Mouse (Mus musculus) heart, embryonic 16.5 days (tissue): Measurements from ENCODE around the gene Grin2b. TPM values are rescaled to one million over a fixed set of nuclear protein-coding genes. Genes with fewer than 3 reads are reported as not detected.

Source experiments
- ATAC-seq: fragments of 200-750 bp; cut with Nextera tagmentation; replicated peaks from 2 replicates; pipeline ENCODE4 v1.8.0; 2017; ENCODE audit warnings: moderate number of reproducible peaks; ENCODE audit not compliant: insufficient read depth, low FRiP score; ENCODE audit errors: extremely low read depth
- H3K27ac ChIP-seq: fragments of 300-500 bp; sonication (generic); 2 replicates; pipeline ENCODE4 v1.5.1; 2014; ENCODE audit warnings: mild to moderate bottlenecking, low read length, control low read depth, moderate library complexity
- H3K27me3 ChIP-seq: fragments of 300-500 bp; sonication (generic); 2 replicates; pipeline ENCODE4 v1.6.1; 2014; ENCODE audit warnings: low read length, mixed read lengths; ENCODE audit not compliant: control insufficient read depth, insufficient read depth
- H3K36me3 ChIP-seq: fragments of 300-500 bp; sonication (generic); 2 replicates; pipeline ENCODE4 v1.6.1; 2014; ENCODE audit not compliant: control insufficient read depth, insufficient read depth
- H3K4me1 ChIP-seq: fragments of 300-500 bp; sonication (generic); 2 replicates; pipeline ENCODE4 v1.6.1; 2014; ENCODE audit warnings: low read length, mixed read lengths; ENCODE audit not compliant: control insufficient read depth, insufficient read depth
- H3K4me2 ChIP-seq: fragments of 300-500 bp; sonication (generic); 2 replicates; pipeline ENCODE4 v1.6.1; 2014; ENCODE audit warnings: low read depth, mild to moderate bottlenecking, control low read depth, low read length
- H3K4me3 ChIP-seq: fragments of 300-500 bp; sonication (generic); 2 replicates; pipeline ENCODE4 v1.5.1; 2014; ENCODE audit warnings: mild to moderate bottlenecking, control low read depth, low read length
- H3K9ac ChIP-seq: fragments of 300-500 bp; sonication (generic); 2 replicates; pipeline ENCODE4 v1.6.1; 2014; ENCODE audit warnings: low read length, control low read depth
- H3K9me3 ChIP-seq: fragments of 300-500 bp; sonication (generic); replicated peaks from 2 replicates; pipeline ENCODE4 v1.6.1; 2016; ENCODE audit warnings: low read length; ENCODE audit not compliant: control insufficient read depth
- WGBS: fragments of 180-500 bp; shearing (Covaris S2); extraction: QIAGEN DNeasy Blood & Tissue Kit; methylation state at CpG from one replicate; pipeline ENCODE4 v1.1.7; 2014; 5-methylcytosine and 5-hydroxymethylcytosine counted together
- polyA plus RNA-seq: library from polyadenylated mRNA; unstranded; fragments of >200 nt; fragmentation: Nextera tagmentation; extraction: Ambion mirVana; gene quantifications from 2 replicates; pipeline ENCODE4 v1.2.1, GENCODE M21; 2015

Gene Grin2b
- polyA plus RNA-seq, 1 experiment from 2014 or later = under 0.01 TPM

GRCm38 (mm10) chr6:136008120-136008519, 165.2 kb downstream of the Grin2b start:
- Histone ChIP-seq H3K27me3 (no peaks in the 10 kb centered on the region), H3K27ac (no peak overlapping the region), H3K9me3 (no peaks in the 10 kb centered on the region), H3K36me3 (no peaks in the 10 kb centered on the region), H3K9ac (no peak overlapping the region), H3K4me1 (no peaks in the 10 kb centered on the region), H3K4me3 (no peak overlapping the region), H3K4me2 (no peak overlapping the region)
- no peak for ATAC-seq
- 80% methylated on average over 6 of the region's 6 CpGs for WGBS

DNA sequence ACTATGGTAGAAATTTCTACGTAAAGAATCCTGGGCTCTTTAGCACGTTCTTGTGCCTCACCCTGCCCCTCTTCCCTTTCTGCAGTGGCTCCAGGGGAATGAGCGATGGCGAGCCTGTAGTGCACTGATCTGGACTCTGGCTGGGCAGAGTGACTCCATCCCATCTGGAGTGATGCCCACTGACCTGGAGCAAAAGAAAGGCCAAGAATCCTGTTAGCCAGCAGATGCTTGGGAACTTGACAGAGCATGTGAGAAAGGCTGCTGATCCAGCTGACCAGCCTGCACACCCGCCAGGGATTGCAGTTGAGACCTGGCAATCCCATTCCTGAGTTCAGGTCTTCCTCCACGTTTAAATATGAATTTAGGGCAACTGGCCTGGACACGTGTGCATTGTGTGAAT, 178.6 kb downstream of the Grin2b start:
- H3K36me3 ChIP-seq = no peaks in the 10 kb centered on the region

DNA sequence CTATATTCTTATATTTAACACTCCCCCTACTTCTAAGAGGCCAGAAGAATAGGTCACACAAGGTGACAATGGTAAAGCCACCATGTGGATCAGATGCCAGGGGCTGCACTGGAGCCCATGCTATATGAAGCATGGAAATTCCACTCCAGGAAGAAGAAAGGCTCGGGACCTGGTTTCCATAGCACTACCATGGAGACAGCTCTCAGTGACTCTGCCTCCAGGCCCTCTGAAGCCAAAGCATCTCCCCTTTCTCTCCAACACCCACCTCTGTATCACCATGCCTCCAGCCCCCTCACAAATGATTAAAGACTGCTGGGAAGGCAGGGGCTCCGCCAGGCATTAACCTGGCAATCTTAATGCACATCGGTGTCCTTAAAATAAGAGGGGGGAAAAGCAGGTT, 179.4 kb downstream of the Grin2b start:
- WGBS = 78% methylated on average over 3 of the region's 3 CpGs
- H3K4me2 ChIP-seq = no peak overlapping the region
- H3K36me3 ChIP-seq = no peaks in the 10 kb centered on the region
- no peak for ATAC-seq
- no peaks in the 10 kb centered on the region for H3K27me3 ChIP-seq
- no peak overlapping the region for H3K27ac ChIP-seq
- 0 out of 2 replicates have a peak, but pooled peaks cover 3% of the 10 kb centered on the region for H3K9me3 ChIP-seq
- no peaks in the 10 kb centered on the region for H3K4me1 ChIP-seq
- no peak overlapping the region for H3K4me3 ChIP-seq
- H3K9ac ChIP-seq = no peak overlapping the region

More for the DNA sequence above, 178.6 kb downstream of the Grin2b start:
- Histone ChIP-seq H3K27me3 (no peaks in the 10 kb centered on the region), H3K9me3 (0 out of 2 replicates have a peak, but pooled peaks cover 3% of the 10 kb centered on the region), H3K9ac (no peak overlapping the region), H3K4me3 (no peak overlapping the region), H3K4me2 (no peak overlapping the region), H3K27ac (no peak overlapping the region), H3K4me1 (no peaks in the 10 kb centered on the region)
- ATAC-seq = no peak
- 66% methylated on average over 7 of the region's 7 CpGs for WGBS

GRCm38 (mm10) chr6:135993378-135993777, 179.9 kb downstream of the Grin2b start:
- no peaks in the 10 kb centered on the region for H3K4me1 ChIP-seq
- no peak overlapping the region for H3K4me3 ChIP-seq
- no peak overlapping the region for H3K4me2 ChIP-seq
- 86% methylated on average over 11 of the region's 11 CpGs for WGBS
- ATAC-seq = no peak
- H3K27ac ChIP-seq = no peak overlapping the region
- 0 out of 2 replicates have a peak, but pooled peaks cover 3% of the 10 kb centered on the region for H3K9me3 ChIP-seq
- no peak overlapping the region for H3K9ac ChIP-seq
- no peaks in the 10 kb centered on the region for H3K36me3 ChIP-seq
- H3K27me3 ChIP-seq = no peaks in the 10 kb centered on the region

DNA sequence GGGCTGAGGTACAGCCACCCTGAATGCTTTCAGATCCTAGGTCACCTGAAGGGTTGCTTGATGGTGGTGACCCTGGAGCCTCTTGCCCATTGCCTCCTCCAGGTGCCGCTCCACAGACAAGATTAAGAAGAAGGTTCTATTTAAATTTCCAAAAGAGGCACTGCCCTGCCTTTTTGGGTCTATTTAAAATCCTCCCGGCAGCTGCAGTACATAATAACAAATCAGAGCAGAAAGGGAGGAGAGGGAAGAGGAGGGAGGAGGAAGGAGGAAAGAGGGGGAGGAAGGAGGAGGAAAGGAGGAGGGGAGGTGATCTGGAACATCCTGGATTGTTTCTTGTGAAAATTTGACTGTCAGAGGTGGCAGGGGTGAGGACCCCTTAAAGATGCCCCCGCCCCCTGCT, 197.2 kb downstream of the Grin2b start:
- ATAC-seq = no peak
- 60% methylated on average over 3 of the region's 3 CpGs for WGBS
- Histone ChIP-seq H3K9me3 (no peaks in the 10 kb centered on the region), H3K4me1 (no peaks in the 10 kb centered on the region), H3K4me3 (no peak overlapping the region), H3K36me3 (no peaks in the 10 kb centered on the region), H3K4me2 (no peak overlapping the region), H3K9ac (no peak overlapping the region), H3K27me3 (no peaks in the 10 kb centered on the region), H3K27ac (no peak overlapping the region)

- no peak for ATAC-seq
- H3K27me3 ChIP-seq = no peaks in the 10 kb centered on the region
Observed at GRCm38 (mm10) chr6:135972481-135972880, 200.8 kb downstream of the Grin2b start.

DNA sequence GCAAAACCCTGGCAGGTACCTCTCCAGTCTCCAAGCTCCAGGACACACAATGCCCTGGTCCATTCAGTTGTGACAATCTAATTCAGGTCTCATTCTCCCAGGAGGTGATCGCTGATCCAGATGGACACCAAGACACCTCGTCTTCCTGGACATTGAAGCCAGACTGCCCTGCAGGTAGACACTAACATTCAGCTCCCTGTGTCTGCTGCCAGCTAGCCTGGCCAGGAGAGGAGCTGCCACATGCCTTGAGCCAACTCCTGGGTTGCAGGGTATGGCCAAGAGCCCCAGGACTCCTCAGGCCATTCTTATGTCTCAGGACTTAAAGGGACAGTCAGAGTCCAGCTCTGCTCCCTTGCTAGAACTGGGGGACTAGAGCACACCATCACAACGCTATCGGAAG, 201.8 kb downstream of the Grin2b start:
- no peaks in the 10 kb centered on the region for H3K36me3 ChIP-seq
- ATAC-seq = no peak
- no peak overlapping the region for H3K4me3 ChIP-seq
- no peaks in the 10 kb centered on the region for H3K27me3 ChIP-seq
- no peaks in the 10 kb centered on the region for H3K4me1 ChIP-seq
- H3K9ac ChIP-seq = no peak overlapping the region
- WGBS = 90% methylated on average over 4 of the region's 4 CpGs
- H3K9me3 ChIP-seq = no peaks in the 10 kb centered on the region
- H3K4me2 ChIP-seq = no peak overlapping the region
- no peak overlapping the region for H3K27ac ChIP-seq

More at GRCm38 (mm10) chr6:135972481-135972880, 200.8 kb downstream of the Grin2b start:
- Histone ChIP-seq H3K9ac (no peak overlapping the region), H3K4me2 (no peak overlapping the region), H3K36me3 (no peaks in the 10 kb centered on the region), H3K4me1 (no peaks in the 10 kb centered on the region), H3K27ac (no peak overlapping the region), H3K4me3 (no peak overlapping the region), H3K9me3 (no peaks in the 10 kb centered on the region)
- 50% methylated on average over 9 of the region's 9 CpGs for WGBS

DNA sequence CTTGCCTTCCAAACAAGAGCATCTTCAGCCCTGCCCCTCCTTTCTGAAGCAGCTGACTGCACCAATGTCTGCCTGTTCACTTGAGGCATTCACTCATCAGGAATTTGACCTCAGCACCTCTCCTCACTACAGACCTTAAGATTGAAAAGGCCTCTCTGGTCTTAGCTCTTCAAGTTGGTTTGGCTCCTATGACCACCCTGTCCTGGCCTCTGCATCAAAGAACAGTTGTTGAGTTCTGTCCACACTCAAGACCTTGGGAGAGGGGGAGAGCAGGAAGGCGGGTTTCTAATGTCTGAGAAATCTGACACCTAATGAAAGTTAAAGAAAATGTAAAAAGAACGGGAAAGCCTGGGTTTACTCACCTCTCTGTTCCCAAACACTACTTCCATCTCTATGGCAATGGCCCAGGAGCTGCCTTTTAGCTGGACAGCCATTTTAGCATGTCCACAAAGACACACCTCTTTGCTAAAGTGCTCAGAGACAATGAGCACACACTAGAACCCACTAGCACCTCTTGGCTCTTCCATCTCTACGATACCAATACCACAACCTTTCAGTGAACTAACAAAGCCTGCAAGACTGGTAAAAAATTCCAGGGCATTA, 202.5 kb downstream of the Grin2b start:
- H3K4me1 ChIP-seq = no peaks in the 10 kb centered on the region
- H3K4me2 ChIP-seq = no peak overlapping the region
- H3K27ac ChIP-seq = no peak overlapping the region
- no peaks in the 10 kb centered on the region for H3K36me3 ChIP-seq
- WGBS = 59% methylated on average over 3 of the region's 3 CpGs
- H3K9ac ChIP-seq = no peak overlapping the region
- no peaks in the 10 kb centered on the region for H3K27me3 ChIP-seq
- H3K9me3 ChIP-seq = no peaks in the 10 kb centered on the region
- no peak for ATAC-seq
- no peak overlapping the region for H3K4me3 ChIP-seq

- H3K9ac ChIP-seq = no peak overlapping the region
- H3K4me3 ChIP-seq = no peak overlapping the region
- no peak overlapping the region for H3K27ac ChIP-seq
- 62% methylated on average over 9 of the region's 9 CpGs for WGBS
- no peaks in the 10 kb centered on the region for H3K4me1 ChIP-seq
- no peaks in the 10 kb centered on the region for H3K36me3 ChIP-seq
- no peak overlapping the region for H3K4me2 ChIP-seq
- H3K27me3 ChIP-seq = no peaks in the 10 kb centered on the region
- no peaks in the 10 kb centered on the region; the same call in 1 of the 2 replicates for H3K9me3 ChIP-seq
- no peak for ATAC-seq
Observed at GRCm38 (mm10) chr6:135961766-135962165, 211.5 kb downstream of the Grin2b start.
